Mouse (Mus musculus) brain, adult 2 months (tissue): ENCODE results near the gene Fkbp8.
A peak's percentile ranks its signal among the peaks of the same experiment; 100 is the strongest.
"Not testable (repeated sequence)": the region's sequence is repeated elsewhere in the genome, so short reads cannot be mapped to it uniquely, and the experiment has no call there.

ENCODE experiments used
- DNase-seq: peaks from one replicate; pipeline ENCODE4 v3.0.0; 2011; ENCODE audit warnings: low read depth, low spot score

The Fkbp8 gene

DNA sequence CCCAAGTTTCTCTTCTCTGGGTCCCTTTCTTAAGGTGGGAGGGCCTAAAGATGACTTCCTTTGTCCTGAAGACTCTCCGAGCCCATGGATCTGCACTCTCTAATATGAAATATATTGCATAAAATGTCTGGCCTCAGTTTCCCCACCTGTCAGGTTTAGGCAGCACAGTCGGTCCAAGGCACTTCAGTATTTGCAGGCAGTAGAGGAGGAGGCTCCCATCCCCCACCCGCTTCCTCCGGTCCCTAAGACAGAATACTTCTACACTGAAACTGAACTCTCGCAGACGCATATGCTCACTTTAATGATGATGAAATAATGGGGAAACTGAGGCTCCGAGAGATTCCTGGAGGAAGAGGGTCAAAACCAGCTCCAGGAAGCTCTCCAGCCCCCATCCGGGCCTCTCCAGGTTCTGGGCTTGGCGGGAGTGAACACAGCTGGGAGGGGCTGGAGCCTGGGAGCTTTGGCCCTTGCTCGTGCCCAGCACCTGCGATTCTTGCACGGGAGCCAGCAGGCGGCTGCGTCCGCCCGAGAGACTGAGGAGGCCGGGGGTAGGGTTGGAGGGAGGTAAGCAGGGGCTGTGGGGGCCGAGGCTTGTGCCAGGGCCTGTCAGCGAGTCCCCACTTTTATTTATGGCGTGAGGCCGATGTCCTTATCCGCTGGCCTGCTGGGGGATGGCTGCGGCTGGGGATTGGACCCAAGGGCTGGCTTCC, 25.5 kb upstream of the Fkbp8 start:
- no peak for DNase-seq

DNA sequence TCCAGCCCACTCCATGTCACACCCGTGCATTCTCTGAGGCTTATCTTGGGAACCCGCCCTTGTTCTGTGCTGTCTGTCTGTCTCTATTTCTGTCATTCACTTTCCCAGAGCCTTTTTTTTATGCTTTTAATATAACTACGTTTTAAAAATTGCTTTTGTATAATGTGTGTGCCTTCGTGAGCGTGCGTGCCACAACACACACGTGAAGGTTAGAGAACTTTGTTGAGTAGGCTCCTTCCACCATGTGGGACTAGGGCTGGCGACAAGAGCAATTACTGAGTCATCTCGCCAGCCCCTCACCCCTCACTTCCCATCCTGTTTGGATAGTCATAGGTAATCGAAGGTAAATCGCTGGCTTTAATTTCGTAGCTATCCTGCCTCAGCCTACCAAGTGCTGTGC, 25.0 kb upstream of the Fkbp8 start:
- no peak for DNase-seq

DNA sequence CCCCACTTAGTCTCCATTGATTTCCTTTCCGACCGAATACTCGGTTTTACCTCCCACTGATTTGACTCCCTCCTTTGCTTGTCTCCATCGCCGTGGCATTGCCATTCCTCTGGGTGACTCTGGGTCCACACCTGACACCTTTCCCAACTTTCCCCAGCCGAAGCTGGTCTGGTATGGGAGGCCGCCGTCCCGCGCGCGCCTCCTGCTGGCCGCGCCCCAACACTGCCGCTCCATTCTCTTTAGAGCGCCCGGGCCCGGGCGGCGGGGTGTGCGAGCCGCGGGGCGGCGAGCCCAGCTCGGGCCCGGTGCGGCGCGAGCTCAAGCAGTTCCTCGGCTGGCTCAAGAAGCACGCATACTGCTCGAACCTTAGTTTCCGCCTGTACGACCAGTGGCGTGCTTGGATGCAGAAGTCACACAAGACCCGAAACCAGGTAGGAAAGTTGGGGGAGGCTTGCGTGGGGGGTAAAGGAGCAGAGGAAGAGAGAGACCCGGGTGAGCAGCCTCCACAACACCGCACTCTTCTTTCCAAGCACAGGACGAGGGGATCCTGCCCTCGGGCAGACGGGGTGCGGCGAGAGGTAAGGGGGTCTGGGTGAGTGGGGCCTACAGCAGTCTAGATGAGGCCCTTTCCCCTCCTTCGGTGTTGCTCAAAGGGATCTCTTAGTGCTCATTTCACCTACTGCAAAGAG, 24.3 kb upstream of the Fkbp8 start:
- peak; percentile 69 for DNase-seq

DNA sequence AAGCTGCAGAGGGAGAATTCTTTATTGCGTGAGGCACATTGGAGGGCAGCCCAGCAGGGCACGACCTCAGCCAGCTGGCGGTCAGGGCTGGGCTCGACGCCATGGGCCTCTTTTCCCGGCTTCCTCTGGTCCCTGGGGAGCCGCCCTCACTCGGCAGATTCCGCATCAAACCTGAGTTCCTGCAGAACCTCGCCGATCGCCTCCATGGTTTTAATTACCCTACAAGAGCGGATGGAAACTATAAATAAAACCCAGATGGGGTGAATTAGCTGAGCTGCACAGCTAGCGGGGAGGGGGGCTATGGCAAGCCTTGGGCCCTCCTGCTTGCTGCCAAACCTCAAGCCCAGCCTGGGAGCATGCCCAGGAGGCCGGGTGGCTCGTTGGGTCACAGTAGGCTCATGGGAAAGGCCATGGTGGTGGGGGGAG, 23.2 kb upstream of the Fkbp8 start:
- peak; percentile 55 for DNase-seq

DNA sequence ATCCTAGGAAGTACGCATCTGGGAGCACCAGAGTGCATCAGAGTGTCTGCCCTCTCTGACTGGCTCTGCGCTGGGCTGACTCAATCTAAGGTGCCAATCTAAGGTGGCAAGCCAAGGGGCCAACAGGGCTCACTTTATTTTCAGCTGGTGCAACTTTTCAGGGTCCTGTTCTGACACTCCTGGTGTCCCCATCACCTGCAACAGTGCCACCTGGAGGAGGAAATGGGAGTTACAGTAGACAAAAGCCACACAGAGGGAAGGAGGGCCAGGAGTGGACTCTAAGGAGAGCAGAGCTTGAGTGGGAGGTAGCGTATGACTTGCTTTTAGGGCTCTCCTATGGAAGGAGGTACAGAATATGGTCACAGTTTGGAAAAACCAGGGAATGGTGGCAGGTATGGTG, 22.7 kb upstream of the Fkbp8 start:
- peak; percentile 87 for DNase-seq

DNA sequence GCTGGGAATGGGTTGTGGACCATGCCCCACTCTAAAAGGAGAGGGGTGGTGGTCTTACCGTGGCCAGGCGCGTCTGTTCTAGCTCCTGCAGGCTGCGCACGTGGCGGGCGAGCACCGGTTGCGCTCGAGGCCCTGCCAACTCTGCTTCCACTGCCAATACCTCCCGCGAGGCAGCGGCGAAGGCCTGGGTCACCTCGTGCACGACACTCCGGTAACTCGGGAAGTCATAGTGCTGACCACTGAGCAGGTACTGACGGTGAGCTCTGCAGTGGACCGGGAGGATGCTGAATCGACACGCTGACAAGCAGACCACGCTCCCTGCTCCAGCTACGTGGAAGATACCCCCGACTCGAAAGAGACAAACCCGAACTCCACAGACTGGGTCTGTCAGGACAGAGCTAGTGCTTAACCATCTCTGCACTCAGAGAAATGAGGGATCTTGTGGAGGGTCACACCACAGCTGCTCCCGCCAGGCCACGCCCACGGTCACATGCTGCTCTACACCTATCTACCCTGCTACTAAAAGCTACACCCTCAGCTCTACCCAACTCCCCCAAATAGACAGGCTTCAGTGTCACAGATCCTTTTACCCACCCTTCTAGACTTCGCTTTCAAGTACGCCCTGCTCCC, 21.7 kb upstream of the Fkbp8 start:
- DNase-seq, result no peak

DNA sequence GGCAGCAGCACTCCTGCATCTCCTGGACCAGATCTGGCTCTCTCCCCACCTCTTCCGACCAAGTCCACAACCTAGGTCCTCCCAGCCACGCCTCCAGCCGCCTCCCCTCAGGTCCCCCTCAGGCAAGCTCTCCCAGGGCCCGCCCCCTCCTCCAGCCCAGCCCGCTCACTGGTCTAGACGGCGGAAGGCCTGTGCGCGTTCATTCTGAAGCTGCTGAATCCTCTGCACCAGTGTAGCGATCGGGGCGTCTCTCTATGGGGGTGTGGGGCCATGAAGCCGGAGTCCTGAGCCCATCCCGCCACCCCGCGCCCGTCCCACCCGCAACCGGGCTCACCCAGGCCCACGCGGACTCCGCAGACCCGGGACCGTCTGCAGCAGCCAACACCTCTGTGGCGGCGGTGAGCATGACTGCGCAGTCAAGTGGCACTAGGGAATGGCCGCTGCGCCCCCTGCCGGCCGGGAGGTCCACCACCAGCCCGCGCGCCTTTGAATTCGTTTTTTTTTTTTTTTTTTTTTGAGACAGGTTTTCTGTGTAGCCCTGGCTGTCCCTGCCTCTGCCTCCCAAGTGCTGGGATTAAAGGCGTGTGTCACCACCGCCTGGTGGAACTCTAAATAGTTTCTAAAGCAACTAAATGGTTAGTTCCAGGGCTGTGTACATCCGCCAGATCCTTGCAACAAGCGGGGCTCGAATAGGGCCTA, 21.0 kb upstream of the Fkbp8 start, which contains the start of gene Rex1bd:
TSS of gene Rex1bd (minus strand) at position 425 of the 699 bp plus-strand sequence.
- peak; percentile 97 for DNase-seq

DNA sequence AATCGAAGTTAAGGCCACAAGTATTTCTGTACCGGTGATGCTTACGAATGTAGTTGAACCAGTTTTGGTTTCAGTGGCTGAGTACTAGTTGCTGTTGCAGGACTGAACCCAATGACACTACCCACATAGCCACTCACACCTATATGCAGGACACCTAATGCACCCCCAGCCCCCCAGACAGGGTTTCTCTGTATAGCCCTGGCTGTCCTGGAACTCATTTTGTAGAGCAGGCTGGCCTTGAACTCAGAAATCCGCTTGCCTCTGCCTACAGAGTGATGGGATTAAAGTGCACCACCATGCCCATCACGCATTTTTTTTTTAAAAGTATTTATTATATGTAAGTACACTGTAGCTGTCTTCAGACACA, 20.5 kb upstream of the Fkbp8 start:
- no peak for DNase-seq

DNA sequence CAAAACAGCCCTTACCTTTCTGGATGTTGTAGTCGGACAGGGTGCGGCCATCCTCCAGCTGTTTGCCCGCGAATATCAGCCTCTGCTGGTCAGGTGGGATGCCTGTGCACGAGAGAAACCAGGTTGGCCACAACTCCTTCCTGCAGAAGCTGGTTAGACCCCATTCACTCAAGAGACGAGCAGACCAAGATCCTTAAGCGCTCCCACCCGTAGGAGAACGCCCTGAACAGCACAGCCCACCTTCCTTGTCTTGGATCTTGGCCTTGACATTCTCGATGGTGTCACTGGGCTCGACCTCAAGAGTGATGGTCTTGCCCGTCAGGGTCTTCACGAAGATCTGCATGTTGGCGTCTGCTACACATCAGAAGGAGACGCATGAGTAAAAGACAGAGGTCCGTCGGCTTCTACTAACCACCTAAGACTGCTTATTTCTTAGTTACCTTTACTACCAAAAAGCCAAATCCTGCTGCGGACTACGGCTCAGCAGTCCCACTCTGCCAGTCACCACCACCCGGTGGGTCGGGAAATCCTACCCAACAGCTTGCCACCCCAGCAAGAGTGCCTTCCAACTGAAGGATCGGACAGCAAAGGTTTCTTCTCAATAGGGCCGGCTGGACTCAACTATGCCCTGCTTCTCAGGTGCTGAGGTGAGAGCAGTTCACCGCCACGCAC, 18.1 kb upstream of the Fkbp8 start:
- no peak for DNase-seq

DNA sequence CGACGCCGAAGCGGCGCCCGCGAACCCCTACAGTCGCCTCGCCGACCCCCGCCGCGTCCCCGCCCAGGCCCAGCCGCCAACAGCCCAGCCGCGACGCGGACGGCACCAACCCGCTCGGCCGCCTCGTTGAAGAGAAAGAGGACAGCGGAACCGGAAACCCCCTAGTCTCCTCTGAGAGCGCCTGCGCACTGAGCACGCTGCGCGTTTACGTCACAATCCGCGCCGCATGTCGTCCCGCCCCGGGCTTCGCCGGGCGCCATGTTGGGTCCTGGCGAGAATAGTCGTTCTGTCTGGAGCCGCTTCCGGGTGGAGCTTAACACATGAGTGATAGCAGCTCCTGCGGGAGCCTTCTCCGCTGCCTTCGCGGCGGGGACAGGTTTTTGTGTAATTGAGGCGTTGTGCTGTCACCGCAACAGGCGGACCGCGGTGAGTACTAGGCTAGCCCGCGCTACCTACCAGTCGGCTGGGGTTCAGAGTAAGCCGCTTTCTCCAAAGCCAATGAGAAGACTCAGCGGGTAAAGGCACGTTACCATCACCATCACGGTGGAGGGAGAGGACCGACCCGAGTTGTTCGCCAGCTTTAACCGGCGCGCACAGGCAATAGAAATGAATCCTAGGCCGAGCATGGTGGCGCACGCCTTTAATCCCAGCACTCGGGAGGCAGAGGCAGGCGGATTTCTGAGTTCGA, 17.2 kb upstream of the Fkbp8 start, which contains the start of gene Uba52:
TSS of gene Uba52 (minus strand) at position 574 of the 688 bp plus-strand sequence.
- peak; percentile 99 for DNase-seq

DNA sequence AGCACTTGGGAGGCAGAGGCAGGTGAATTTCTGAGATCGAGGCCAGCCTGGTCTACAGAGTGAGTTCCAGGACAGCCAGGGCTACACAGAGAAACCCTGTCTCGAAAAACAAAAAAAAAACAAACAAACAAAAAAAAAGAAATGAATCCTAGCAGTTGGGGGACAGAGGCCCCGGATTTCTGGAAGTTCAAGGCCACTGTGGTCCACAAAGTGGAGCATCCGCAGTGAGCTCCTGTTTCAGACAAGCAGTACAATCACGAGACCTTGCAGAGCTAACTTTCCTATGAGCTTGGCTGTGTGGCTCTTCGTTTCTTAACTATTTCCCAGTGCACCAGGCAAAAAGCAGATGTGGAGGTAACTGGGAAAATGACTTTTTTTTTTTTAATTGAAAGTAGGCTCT, 16.4 kb upstream of the Fkbp8 start:
- not testable (repeated sequence) for DNase-seq

DNA sequence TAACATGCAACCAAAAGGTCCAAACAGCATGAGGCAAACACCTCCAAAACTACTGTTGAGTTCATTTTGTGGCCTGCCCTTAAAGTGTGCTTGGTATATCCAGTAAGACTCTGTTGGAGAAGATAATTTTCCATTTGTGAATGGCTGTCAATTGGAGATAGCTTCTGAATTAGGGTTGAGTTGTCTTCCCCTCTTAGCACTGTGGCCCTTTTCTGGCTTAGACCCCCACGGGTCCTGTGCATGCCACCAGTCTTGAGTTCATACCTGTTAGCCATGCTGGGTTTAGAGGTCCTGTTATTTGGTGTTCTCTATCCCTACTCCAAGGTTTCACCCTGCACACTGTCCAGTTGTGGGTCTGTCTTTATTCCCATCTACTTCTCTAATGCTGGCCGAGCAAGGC, 15.8 kb upstream of the Fkbp8 start:
- no peak for DNase-seq

DNA sequence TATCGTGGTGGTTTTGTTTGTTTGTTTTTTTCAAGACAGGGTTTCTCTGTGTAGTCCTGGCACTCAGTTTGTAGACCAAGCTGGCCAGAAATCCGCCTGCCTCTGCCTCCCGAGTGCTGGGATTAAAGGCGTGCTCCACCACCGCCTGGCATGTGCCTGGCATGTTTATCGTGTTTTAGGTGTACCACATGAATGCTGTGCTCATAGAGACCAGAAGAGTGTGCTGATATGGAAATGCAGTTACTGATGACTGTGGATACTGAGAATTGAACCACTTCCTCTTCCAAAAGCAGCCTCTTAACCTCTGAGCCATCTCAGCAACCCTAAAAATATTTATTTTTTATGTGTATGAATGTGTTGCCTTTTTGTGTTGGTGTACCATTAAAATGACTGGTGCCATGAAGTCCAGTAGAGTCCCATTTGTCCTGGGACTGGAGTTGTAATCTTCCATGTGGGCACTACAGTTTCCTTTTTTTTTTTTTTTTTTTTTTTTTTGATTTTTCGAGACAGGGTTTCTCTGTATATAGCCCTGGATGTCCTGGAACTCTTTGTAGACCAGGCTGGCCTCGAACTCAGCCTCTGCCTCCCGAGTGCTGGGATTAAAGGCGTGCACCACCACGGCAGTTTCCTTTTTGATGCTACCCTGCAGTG, 15.1 kb upstream of the Fkbp8 start:
- no peak for DNase-seq

DNA sequence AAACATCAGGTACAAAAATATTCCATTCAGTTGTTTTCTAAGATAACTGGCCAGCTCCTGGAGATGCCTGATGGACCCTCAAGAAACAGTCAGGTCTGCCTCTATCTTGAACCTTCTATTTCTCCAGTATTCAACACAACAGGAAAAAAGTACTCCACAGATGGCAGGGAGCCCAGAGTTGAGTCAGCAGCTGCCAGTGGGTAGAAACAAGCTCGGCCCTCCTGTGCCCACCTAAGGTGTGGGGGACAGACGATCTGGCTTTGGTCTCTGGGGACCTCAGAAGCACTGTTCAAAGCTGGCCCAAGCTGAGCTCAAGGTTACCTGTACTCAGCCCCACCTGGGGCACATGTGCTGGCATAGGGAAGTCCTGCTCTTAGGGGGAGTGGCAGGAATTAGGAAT, 14.1 kb upstream of the Fkbp8 start:
- peak; percentile 78 for DNase-seq

DNA sequence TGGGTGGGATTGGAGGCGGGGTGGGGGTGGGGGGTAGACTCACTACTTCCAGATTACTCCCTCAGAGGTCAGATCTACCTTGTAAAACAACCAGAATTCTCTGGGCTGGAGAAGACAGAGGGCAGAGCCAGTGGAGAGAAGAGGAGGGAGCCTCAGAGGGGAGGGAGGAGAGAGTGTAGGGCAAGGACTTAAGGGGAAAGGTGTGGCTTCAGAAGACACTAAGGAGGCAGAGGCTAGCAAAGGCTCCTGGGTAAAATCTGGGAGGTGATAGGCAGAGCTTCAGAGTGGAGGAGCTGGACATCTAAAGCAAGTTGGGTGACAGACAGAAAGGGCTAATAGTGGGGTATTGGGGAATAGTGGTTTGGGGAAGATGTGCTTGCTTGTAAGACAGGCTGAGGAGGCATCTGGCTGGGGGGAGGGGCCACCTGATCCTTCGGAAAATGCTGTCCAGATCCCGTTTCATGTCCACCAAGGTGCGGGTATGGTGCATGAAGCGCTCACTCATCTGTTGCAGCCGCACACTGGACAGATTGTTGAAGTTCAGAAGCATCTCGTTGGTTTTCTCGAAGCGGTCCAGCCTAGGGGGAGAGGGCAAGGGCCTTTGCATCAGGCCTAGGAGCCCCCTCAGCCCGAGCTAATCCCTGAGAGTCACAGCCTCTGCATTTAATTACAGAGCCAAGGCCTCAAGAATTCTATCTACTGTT, 9.4 kb upstream of the Fkbp8 start:
- no peak for DNase-seq

DNA sequence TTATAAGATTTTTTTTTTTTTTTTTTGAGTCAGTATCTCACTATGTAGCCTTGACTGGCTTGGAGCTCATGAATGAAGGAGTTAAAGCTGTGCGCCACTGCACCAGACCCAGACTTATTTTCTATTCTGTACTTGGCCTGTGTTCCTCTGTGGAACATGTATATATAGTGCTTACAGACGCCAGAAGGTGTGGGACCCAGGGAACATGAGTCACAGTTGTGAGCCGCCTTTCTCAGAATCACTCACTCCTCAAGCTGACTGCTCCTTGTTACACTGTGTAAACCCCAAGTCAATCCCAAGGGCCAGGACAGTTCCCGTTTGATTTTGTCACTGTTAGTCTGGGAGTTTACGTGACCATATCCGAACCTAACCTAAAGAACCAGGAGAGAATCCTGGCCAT, 8.5 kb upstream of the Fkbp8 start:
- peak; percentile 76 for DNase-seq

DNA sequence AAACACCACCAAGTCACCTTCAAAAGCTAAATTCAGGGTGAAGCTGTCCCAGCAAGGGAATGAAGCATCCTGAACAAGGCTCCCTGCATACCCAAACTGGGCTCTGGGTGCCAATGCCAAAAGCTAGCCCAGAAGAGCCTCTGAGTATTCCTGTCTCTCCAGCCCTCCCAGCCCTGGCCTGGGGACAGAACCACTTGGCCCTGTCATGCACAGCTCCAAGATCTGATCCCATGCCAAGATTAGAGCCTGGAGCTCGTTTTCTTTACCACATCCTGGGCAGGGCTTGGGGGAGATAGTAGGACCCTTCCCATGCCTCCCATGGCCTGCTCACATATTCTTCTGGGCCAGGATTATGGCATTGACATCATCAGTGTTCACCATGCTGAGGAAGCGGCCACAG, 7.9 kb upstream of the Fkbp8 start:
- DNase-seq, result no peak

DNA sequence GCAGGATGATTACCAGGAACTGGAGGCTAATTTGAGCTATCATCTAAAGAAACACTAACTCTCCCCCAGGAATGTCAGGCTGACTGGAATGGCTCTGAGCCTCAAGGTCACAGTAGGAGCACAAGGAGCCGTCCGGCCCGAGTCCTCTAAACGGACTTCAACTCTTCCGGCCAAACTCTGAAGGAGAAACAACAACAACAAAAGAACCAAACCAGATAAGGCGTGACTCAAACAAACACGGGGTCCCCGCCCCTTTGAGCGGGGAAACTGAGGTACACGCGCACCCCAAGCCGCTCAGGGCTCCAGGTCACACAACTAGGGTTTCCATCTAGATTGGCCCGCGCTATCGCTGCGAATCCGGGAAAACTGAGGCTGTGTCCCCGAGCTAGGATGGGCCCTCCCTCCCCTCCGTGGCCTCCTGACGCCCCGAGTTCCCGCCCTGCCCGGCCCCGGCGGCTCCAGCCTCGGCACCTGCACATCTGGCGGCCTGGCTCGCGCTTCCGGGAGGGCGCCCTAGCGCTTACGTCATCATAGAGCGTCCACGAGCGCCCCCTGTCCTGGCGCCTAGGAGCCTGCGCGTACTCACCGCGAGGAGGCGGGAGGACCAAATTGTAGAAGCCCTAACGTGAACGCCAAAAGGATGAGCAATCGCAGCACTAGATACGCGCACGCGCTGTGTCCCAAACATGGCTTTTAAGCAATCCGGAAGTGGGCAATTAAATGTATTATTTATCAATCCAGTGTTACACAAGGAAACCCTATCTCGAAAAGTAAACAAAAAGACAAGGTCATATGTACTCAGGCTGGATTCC, 4.7 kb upstream of the Fkbp8 start:
- peak; percentile 99 for DNase-seq

DNA sequence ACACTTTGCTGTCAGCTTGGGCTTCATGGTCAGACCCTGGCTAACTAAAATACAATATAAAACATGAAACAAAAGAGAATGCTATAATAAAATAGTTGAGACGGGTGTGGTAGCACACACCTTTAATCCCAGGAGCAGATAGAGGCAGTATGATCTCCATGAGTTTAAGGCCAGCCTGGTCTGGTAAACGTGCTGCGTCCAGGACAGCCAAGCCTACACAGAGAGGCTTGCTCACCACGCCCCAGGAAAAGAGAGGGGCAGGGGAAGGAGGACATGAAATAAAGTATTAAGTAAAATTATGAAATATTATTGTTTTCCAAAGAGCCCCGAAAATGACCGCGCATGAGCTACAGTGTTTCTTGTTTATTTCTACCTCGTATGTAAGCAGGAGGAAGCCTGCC, 413 bp upstream of the Fkbp8 start:
- DNase-seq, result no peak
